In the genomic region with DNA sequence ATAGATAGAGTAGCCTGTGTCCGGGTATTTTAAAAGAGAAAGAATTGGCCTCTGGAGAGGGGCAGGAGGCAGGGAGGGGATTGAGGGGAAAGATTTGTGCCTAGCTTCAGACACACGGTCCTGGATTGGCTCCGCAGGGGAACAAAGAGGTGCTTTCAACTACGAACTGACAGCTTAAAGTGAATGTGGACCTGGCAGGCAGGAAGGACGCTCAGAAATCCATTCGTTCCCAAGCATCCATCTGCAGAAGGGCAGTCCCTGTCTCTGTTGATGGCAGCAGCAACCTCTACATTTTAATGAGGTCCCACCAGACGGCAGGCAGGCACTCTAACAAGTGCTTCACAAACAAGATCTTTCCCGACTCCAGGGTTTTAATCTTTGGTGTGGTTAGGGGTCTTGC, we compare ENCODE assay signal across 8 mouse cellular contexts. TPM values are rescaled to one million over a fixed set of nuclear protein-coding genes. Genes with fewer than 3 reads are reported as not detected.
A peak's percentile ranks its signal among the peaks of the same experiment; 100 is the strongest.
DNase-seq lines count a peak whose midpoint lies in the region; ATAC-seq and TF ChIP-seq lines count a peak whose summit lies in the region.

No protein-coding gene starts in this region.

- TF ChIP-seq CTCF in thymus, adult 2 months (IDR thresholded peaks at IDR 0.05; ENCODE audit: borderline replicate concordance, control insufficient read depth, extremely low read depth, insufficient read depth, low read length, poor library complexity), result no peak

- ATAC-seq in embryonic facial prominence, embryonic 11.5 days (replicated peaks; ENCODE audit: insufficient number of reproducible peaks, low FRiP score, low TSS enrichment, low read depth), result peak; percentile 68
- no peak for ATAC-seq in heart, embryonic 13.5 days (ENCODE audit: extremely low read depth, insufficient number of reproducible peaks, low FRiP score, low TSS enrichment)
- no peak for ATAC-seq in liver, embryonic 12.5 days

- H3K27me3 ChIP-seq in embryonic facial prominence, embryonic 11.5 days (ENCODE audit: control insufficient read depth, insufficient read depth, low read length), result no peaks in the 10 kb centered on the region
- no peaks in the 10 kb centered on the region; the same call in none of the 2 replicates for H3K27me3 ChIP-seq in heart, embryonic 13.5 days (replicated peaks)
- H3K27me3 ChIP-seq in liver, embryonic 12.5 days (replicated peaks), result peaks cover 23% of the 10 kb centered on the region
- no peaks in the 10 kb centered on the region for H3K27me3 ChIP-seq in thymus, adult 2 months (ENCODE audit: control insufficient read depth, insufficient read depth, low read length)

- no peaks in the 10 kb centered on the region for H3K36me3 ChIP-seq in embryonic facial prominence, embryonic 11.5 days (replicated peaks; ENCODE audit: control insufficient read depth, insufficient read depth, low read depth, low read length)
- no peaks in the 10 kb centered on the region for H3K36me3 ChIP-seq in heart, embryonic 13.5 days
- H3K36me3 ChIP-seq in liver, embryonic 12.5 days, result no peaks in the 10 kb centered on the region
- no peaks in the 10 kb centered on the region for H3K36me3 ChIP-seq in thymus, adult 2 months (ENCODE audit: control insufficient read depth, insufficient read depth, low read length)

- peak; percentile 10 to 14 for DNase-seq in left cerebral cortex, postnatal 14 days (ENCODE audit: low spot score in 2 of 2)
- DNase-seq in left cerebral cortex, adult 8-10 months (ENCODE audit: low spot score in 2 of 2), result no peak
- peak; percentile 36 for DNase-seq in embryonic facial prominence, embryonic 11.5 days (ENCODE audit: low spot score)
- DNase-seq in retina, postnatal 1 day, result peak; percentile 60
- no peak for DNase-seq in thymus, adult 2 months
- no peak for DNase-seq in c-Kit-positive CD71-positive TER-119-positive erythroid progenitor cells, embryonic 14.5 days (ENCODE audit: low spot score)

- no peak for TF ChIP-seq POLR2A in thymus, adult 2 months (IDR thresholded peaks at IDR 0.05; ENCODE audit: control insufficient read depth, extremely low read depth, insufficient read depth, low read length, poor library complexity)

- H3K4me2 ChIP-seq in embryonic facial prominence, embryonic 11.5 days (ENCODE audit: low read depth, low read length), result peak overlapping the region; percentile 56
- peak overlapping the region; percentile 84 for H3K4me2 ChIP-seq in heart, embryonic 13.5 days
- peak overlapping the region; percentile 59 for H3K4me2 ChIP-seq in liver, embryonic 12.5 days

- H3K9ac ChIP-seq in embryonic facial prominence, embryonic 11.5 days (replicated peaks; ENCODE audit: low read length), result peak overlapping the region; percentile 50
- peak overlapping the region; percentile 77 for H3K9ac ChIP-seq in heart, embryonic 13.5 days
- H3K9ac ChIP-seq in liver, embryonic 12.5 days, result 0 out of 2 replicates have a peak overlapping the region, but pooled peaks have one; percentile 22

- no peak overlapping the region for H3K27ac ChIP-seq in embryonic facial prominence, embryonic 11.5 days (replicated peaks; ENCODE audit: low read depth, low read length)
- H3K27ac ChIP-seq in heart, embryonic 13.5 days (replicated peaks), result peak overlapping the region; percentile 72
- H3K27ac ChIP-seq in liver, embryonic 12.5 days, result no peak overlapping the region
- no peak overlapping the region; the same call in 1 of the 2 replicates for H3K27ac ChIP-seq in thymus, adult 2 months (ENCODE audit: control insufficient read depth, insufficient read depth, low read length)

- under 1% methylated on average over 8 of the region's 8 CpGs for WGBS in embryonic facial prominence, embryonic 11.5 days
- WGBS in heart, embryonic 13.5 days, result 2% methylated on average over 8 of the region's 8 CpGs
- WGBS in liver, embryonic 12.5 days (ENCODE audit: insufficient replicate concordance), result 8% methylated on average over 8 of the region's 8 CpGs
- 31% methylated on average over 8 of the region's 8 CpGs for WGBS in thymus, adult 2 months

- intact Hi-C loops in left cerebral cortex, postnatal 14 days (cut with DNase I), result no loop called here

- no peaks in the 10 kb centered on the region; the same call in 1 of the 2 replicates for H3K4me1 ChIP-seq in embryonic facial prominence, embryonic 11.5 days (ENCODE audit: control insufficient read depth, insufficient read depth, low read length)
- peaks cover 11% of the 10 kb centered on the region for H3K4me1 ChIP-seq in heart, embryonic 13.5 days
- H3K4me1 ChIP-seq in liver, embryonic 12.5 days, result no peaks in the 10 kb centered on the region
- peaks cover 30% of the 10 kb centered on the region for H3K4me1 ChIP-seq in thymus, adult 2 months (replicated peaks; ENCODE audit: control insufficient read depth, insufficient read depth, low read length)

- no peaks in the 10 kb centered on the region for H3K9me3 ChIP-seq in embryonic facial prominence, embryonic 11.5 days (replicated peaks; ENCODE audit: control insufficient read depth, low read length)
- no peaks in the 10 kb centered on the region for H3K9me3 ChIP-seq in heart, embryonic 13.5 days
- no peaks in the 10 kb centered on the region for H3K9me3 ChIP-seq in liver, embryonic 12.5 days (replicated peaks)

- H3K4me3 ChIP-seq in embryonic facial prominence, embryonic 11.5 days (ENCODE audit: low read depth, low read length), result peak overlapping the region; percentile 29
- peak overlapping the region; percentile 54 for H3K4me3 ChIP-seq in heart, embryonic 13.5 days
- H3K4me3 ChIP-seq in liver, embryonic 12.5 days, result peak overlapping the region; percentile 32
- H3K4me3 ChIP-seq in thymus, adult 2 months (ENCODE audit: control insufficient read depth, insufficient read depth, low read length), result no peak overlapping the region

RNA-seq across cellular contexts. Expression of a gene that starts 40.3 kb away (rescaled TPM):
- 10 to 100 TPM; 17.6 to 18.7 TPM for total RNA-seq in left cerebral cortex, postnatal 14 days (2021)
- 10 to 100 TPM; 27.6 to 31.7 (median 29.8) TPM for total RNA-seq in left cerebral cortex, adult 8-10 months (2022)
- polyA plus RNA-seq in embryonic facial prominence, embryonic 11.5 days (2014; fragmentation: Nextera tagmentation; extraction: Ambion mirVana), result 98.7 and 106 TPM in 2 replicates
- 113 and 117 TPM in 2 replicates for polyA plus RNA-seq in heart, embryonic 13.5 days (2015; fragmentation: Nextera tagmentation; extraction: Ambion mirVana)
- 57.5 and 63.6 TPM in 2 replicates for polyA plus RNA-seq in liver, embryonic 12.5 days (2016; fragmentation: Nextera tagmentation; extraction: Ambion mirVana)
- polyA plus RNA-seq in thymus, adult 2 months (2012; rRNA removed), result 28.5 and 38.8 TPM in 2 replicates

RNA-seq across cellular contexts. Expression of a gene that starts 47.8 kb away (rescaled TPM):
- 10 to 100 TPM; 43.7 to 48.9 TPM for total RNA-seq in left cerebral cortex, postnatal 14 days (2021)
- total RNA-seq in left cerebral cortex, adult 8-10 months (2022), result 10 to 100 TPM; 52.6 to 58.3 (median 55.7) TPM
- 62.2 and 68.5 TPM in 2 replicates for polyA plus RNA-seq in embryonic facial prominence, embryonic 11.5 days (2014; fragmentation: Nextera tagmentation; extraction: Ambion mirVana)
- 32.0 and 36.8 TPM in 2 replicates for polyA plus RNA-seq in heart, embryonic 13.5 days (2015; fragmentation: Nextera tagmentation; extraction: Ambion mirVana)
- polyA plus RNA-seq in liver, embryonic 12.5 days (2016; fragmentation: Nextera tagmentation; extraction: Ambion mirVana), result 31.6 and 32.3 TPM in 2 replicates
- polyA plus RNA-seq in thymus, adult 2 months (2012; rRNA removed), result 4.1 and 4.5 TPM in 2 replicates

Comparison
In these comparisons a context has a peak if more than half of its experiments do, and no peak if none do; other contexts are left out.
1. DNase-seq: peak in left cerebral cortex, postnatal 14 days (2 of 2), embryonic facial prominence, embryonic 11.5 days (single experiment) and retina, postnatal 1 day (single experiment); none in left cerebral cortex, adult 8-10 months (0 of 2), thymus, adult 2 months (single experiment) and c-Kit-positive CD71-positive TER-119-positive erythroid progenitor cells, embryonic 14.5 days (single experiment).
2. H3K9ac ChIP-seq: peak in every context shown above with its lines; median percentile 77 in heart, embryonic 13.5 days; 50 in embryonic facial prominence, embryonic 11.5 days; 22 in liver, embryonic 12.5 days.
3. Peak in every context shown above with its lines, with median percentiles within 50 percentile points of each other: H3K4me2 ChIP-seq.